Mouse (Mus musculus) limb, embryonic 11.5 days (tissue): ENCODE measurements at regions not wholly inside any gene's neighbourhood (a gene's known extent, or its start where the extent isn't known, plus 50 kb on each side); places are given as distances from the start of the nearest gene placed in this dataset.

ENCODE experiments used
- ATAC-seq: fragments of 200-750 bp; cut with Nextera tagmentation; 2 replicates; pipeline ENCODE4 v1.8.0; 2017; ENCODE audit warnings: low read depth; ENCODE audit not compliant: insufficient number of reproducible peaks, low FRiP score, low TSS enrichment
- DNase-seq: peaks from one replicate; pipeline ENCODE4 v3.0.0-alpha.2; 2015; ENCODE audit warnings: low spot score
- H3K27ac ChIP-seq: fragments of 300-500 bp; sonication (generic); replicated peaks from 2 replicates; pipeline ENCODE4 v1.5.1; 2014; ENCODE audit warnings: low read depth, mild to moderate bottlenecking, low read length
- H3K27me3 ChIP-seq: fragments of 300-500 bp; sonication (generic); 2 replicates; pipeline ENCODE4 v1.6.1; 2014; ENCODE audit warnings: mild to moderate bottlenecking, low read length, mixed read lengths; ENCODE audit not compliant: control insufficient read depth, insufficient read depth
- H3K36me3 ChIP-seq: fragments of 300-500 bp; sonication (generic); 2 replicates; pipeline ENCODE4 v1.6.1; 2014; ENCODE audit warnings: mild to moderate bottlenecking, low read length, moderate library complexity, mixed read lengths; ENCODE audit not compliant: control insufficient read depth, insufficient read depth
- H3K4me1 ChIP-seq: fragments of 300-500 bp; sonication (generic); 2 replicates; pipeline ENCODE4 v1.6.1; 2014; ENCODE audit warnings: low read length, mixed read lengths; ENCODE audit not compliant: control insufficient read depth, insufficient read depth
- H3K4me2 ChIP-seq: fragments of 300-500 bp; sonication (generic); 2 replicates; pipeline ENCODE4 v1.6.1; 2014; ENCODE audit warnings: low read depth, mild to moderate bottlenecking, moderate library complexity; ENCODE audit not compliant: severe bottlenecking
- H3K4me3 ChIP-seq: fragments of 300-500 bp; sonication (generic); 2 replicates; pipeline ENCODE4 v1.5.1; 2014; ENCODE audit warnings: low read depth, low read length
- H3K9ac ChIP-seq: fragments of 300-500 bp; sonication (generic); 2 replicates; pipeline ENCODE4 v1.6.1; 2014; ENCODE audit warnings: mild to moderate bottlenecking, low read length
- H3K9me3 ChIP-seq: fragments of 300-500 bp; sonication (generic); 2 replicates; pipeline ENCODE4 v1.6.1; 2016; ENCODE audit warnings: low read length; ENCODE audit not compliant: control insufficient read depth
- WGBS: fragments of 180-500 bp; shearing (Covaris S2); extraction: QIAGEN DNeasy Blood & Tissue Kit; methylation state at CpG from one replicate; pipeline ENCODE4 v1.1.7; 2014; 5-methylcytosine and 5-hydroxymethylcytosine counted together

DNA sequence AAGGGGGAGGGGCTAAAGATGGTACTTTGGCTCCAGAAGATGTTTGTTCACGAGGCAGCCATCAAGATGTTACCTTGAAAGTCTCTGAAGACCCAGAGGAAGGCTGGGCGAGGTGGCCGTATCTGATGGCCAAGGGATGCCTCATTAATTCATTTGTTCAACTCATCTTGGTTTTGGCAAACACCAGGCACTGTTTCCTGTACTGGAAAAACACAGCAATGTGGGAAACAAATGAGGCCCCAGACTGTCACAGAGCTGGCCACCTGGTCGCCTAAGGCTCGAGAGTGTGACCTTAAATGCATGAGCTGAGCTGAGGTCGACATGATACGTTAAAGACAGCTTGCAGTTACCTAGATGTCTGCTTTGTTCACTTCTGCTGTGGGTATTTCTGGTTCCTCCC is 114.3 kb upstream of the Kazn start:
- ATAC-seq (no peak), DNase-seq (no peak)
- H3K27me3 ChIP-seq = no peaks in the 10 kb centered on the region
- WGBS = 85% methylated on average over 7 of the region's 7 CpGs
- H3K4me1 ChIP-seq = no peaks in the 10 kb centered on the region
- no peak overlapping the region for H3K27ac ChIP-seq
- no peaks in the 10 kb centered on the region for H3K9me3 ChIP-seq
- H3K4me3 ChIP-seq = no peak overlapping the region
- H3K4me2 ChIP-seq = no peak overlapping the region
- no peak overlapping the region for H3K9ac ChIP-seq
- H3K36me3 ChIP-seq = no peaks in the 10 kb centered on the region

DNA sequence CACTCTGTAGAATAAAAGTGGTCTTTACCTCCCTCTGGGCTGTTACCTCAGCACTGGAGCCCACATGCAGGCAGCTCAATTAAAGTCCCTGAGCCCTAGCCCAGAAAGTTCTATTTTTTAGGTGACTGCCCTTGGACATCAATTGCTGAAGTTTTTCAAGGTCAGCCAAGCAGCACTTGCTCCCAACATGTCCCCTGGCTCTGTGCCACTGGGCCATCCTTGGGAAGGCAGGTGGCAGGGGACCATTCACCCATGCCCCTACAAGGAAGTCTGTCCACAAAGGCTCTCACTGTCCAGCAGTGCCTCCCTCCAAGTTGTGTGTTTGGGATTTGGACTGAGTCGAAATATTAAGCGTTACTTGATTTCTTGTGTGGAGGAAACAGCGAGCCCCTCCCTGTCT is 112.6 kb upstream of the Kazn start:
- Histone ChIP-seq H3K27ac (no peak overlapping the region), H3K27me3 (no peaks in the 10 kb centered on the region), H3K4me3 (no peak overlapping the region), H3K36me3 (no peaks in the 10 kb centered on the region), H3K9me3 (no peaks in the 10 kb centered on the region), H3K4me2 (no peak overlapping the region), H3K9ac (no peak overlapping the region), H3K4me1 (no peaks in the 10 kb centered on the region)
- DNase-seq (no peak), ATAC-seq (no peak)
- WGBS = 88% methylated on average over 3 of the region's 3 CpGs

DNA sequence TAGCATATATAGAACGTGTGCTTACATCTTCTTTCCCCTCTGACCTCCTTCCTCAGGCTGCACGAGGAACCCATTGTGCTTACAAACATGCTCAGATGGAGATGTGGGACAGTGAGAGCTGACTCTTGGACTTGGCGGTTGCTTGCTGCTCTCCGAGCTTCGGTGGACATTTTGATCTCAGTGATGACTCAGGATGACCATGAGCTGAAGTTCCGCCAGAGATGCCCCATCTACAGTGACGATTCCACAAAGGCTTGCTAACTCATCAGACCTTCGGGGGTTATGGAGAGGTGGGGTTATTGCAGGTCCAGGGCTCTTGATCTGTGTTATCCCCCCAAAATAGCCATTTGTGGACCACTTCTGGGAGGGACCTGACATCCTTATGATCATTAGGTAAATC is 111.8 kb upstream of the Kazn start:
- Histone ChIP-seq H3K4me1 (no peaks in the 10 kb centered on the region), H3K27me3 (no peaks in the 10 kb centered on the region), H3K9me3 (no peaks in the 10 kb centered on the region), H3K9ac (no peak overlapping the region), H3K36me3 (no peaks in the 10 kb centered on the region), H3K4me3 (no peak overlapping the region), H3K4me2 (no peak overlapping the region), H3K27ac (no peak overlapping the region)
- 93% methylated on average over 8 of the region's 8 CpGs for WGBS
- no peak for ATAC-seq
- DNase-seq = no peak

DNA sequence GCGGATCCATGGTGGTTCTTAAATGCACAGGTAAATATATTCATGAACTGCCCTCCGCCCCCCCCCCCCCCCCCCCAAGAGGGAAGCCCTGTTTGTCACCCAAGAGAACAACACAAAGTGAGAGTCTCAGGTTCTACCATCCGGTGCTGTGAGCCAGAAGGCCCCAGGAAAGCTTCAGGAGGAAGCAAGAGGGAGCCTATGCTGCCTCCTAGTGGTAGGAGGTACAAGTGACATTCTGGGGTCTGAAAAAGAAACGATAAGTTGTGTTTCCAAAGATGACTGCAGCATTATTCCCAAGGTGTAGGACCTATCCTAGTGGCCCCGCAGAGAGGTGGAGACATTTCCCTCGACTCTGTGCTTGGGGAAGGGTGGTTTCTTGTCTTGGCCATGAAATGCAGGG is 109.7 kb upstream of the Kazn start:
- H3K27me3 ChIP-seq = no peaks in the 10 kb centered on the region
- H3K36me3 ChIP-seq = no peaks in the 10 kb centered on the region
- H3K4me3 ChIP-seq = no peak overlapping the region
- peak; percentile 51 for DNase-seq
- H3K9me3 ChIP-seq = no peaks in the 10 kb centered on the region
- ATAC-seq = no peak
- H3K9ac ChIP-seq = no peak overlapping the region
- H3K4me2 ChIP-seq = no peak overlapping the region
- H3K27ac ChIP-seq = no peak overlapping the region
- no peaks in the 10 kb centered on the region for H3K4me1 ChIP-seq
- WGBS = 43% methylated on average over 6 of the region's 6 CpGs

DNA sequence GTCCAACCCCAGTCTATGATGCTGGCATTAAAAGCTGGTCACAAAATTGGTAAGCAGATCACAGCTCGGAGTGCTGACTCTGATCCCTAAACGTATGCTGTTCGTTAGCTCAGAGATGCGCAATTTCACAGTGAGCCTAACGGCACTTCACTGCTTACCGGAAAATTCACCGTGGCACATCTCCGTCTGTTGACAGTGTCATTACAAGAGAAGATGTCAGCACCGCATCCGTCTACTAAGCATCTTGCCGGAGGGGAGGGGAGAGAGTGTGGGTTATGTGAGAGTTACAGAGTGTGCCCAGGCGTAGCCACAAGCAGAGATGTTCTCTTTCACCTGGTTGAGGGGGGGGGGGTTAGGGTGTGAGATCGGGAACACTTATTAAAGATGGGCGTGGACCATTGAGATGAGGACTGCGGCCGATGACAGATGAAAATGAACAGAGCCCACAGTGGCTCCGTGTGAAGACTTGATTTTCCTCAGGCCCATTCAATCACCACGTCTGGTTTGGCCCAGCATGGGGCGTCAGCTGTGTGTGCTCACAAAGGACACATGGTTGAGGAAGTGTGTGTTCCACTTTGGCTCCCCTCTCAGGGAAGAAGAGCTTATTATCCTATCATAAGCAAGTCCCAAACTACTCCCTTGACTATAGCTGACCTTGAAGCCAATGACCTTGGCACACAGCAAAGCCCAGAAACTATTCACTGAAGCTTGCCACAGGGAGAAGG is 103.4 kb upstream of the Kazn start:
- Histone ChIP-seq H3K27me3 (no peaks in the 10 kb centered on the region), H3K4me1 (0 out of 2 replicates have a peak, but pooled peaks cover 2% of the 10 kb centered on the region), H3K27ac (no peak overlapping the region), H3K9ac (no peak overlapping the region), H3K9me3 (no peaks in the 10 kb centered on the region), H3K4me3 (no peak overlapping the region), H3K36me3 (no peaks in the 10 kb centered on the region), H3K4me2 (no peak overlapping the region)
- ATAC-seq (no peak), DNase-seq (no peak)
- 79% methylated on average over 19 of the region's 19 CpGs for WGBS

DNA sequence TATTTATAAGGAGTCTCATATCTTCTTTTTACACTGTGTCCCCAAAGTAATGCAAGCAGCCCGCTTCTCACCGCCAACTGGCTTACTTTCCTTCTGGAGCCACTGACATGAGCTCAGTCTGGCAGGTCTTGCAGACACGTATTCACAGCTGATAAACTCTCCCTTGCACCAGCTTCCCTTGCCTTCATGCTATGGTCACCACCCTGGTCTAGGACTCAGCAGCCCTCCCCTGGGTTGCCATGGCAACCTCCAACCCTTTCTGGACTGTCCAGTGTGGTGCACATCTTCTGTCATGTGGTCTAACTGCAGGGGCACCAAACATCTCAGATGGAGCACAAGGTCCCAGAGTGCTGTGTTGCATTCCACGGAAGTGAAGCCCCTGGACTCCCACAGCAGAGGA is 102.1 kb upstream of the Kazn start:
- 72% methylated on average over 4 of the region's 4 CpGs for WGBS
- Histone ChIP-seq H3K9ac (no peak overlapping the region), H3K27ac (no peak overlapping the region), H3K36me3 (no peaks in the 10 kb centered on the region), H3K4me3 (no peak overlapping the region), H3K4me2 (no peak overlapping the region), H3K27me3 (no peaks in the 10 kb centered on the region), H3K4me1 (0 out of 2 replicates have a peak, but pooled peaks cover 2% of the 10 kb centered on the region), H3K9me3 (no peaks in the 10 kb centered on the region)
- DNase-seq (no peak), ATAC-seq (no peak)

DNA sequence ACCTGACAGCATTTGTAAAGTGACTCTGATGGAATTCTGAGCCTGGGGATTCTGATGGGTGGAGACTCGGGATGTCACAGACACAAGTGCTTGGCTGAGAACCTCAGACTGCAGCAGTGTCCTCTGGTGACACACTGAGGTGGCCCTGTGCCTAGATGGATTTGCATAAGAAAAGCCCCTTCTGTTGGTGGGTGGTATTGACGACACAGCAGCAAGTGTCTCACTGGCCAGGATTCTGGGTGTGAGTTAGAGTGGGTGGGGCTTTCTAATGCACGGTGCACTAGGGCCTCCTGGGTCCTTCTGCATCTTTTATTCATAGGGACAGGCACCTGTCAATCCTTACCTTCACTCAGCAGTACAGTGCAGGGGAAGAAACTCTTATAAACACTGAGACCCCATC is 100.9 kb upstream of the Kazn start:
- Histone ChIP-seq H3K27ac (no peak overlapping the region), H3K4me1 (0 out of 2 replicates have a peak, but pooled peaks cover 2% of the 10 kb centered on the region), H3K4me2 (no peak overlapping the region), H3K4me3 (no peak overlapping the region), H3K27me3 (no peaks in the 10 kb centered on the region), H3K9me3 (no peaks in the 10 kb centered on the region), H3K9ac (no peak overlapping the region), H3K36me3 (no peaks in the 10 kb centered on the region)
- DNase-seq (no peak), ATAC-seq (no peak)
- WGBS = 31% methylated on average over 3 of the region's 3 CpGs

DNA sequence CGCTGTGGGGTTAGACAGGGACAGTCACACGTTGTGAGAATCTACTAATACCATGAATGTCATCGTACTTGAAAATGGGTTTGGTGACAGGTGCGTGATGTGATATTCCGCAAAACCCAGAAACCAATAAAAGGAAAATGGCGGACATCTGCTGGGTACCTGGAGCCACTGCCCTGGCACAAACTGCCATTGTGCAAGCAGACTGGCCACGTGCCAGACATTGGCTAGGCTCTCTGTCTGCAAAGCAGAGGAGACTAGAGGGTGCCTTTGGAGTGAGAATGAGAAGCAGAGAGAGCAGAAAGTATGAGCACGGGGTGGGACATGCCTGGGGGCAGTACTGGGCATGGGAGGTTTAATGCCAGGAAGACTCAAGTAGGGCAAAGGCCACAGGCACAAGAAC is 98.5 kb upstream of the Kazn start:
- 91% methylated on average over 8 of the region's 8 CpGs for WGBS

DNA sequence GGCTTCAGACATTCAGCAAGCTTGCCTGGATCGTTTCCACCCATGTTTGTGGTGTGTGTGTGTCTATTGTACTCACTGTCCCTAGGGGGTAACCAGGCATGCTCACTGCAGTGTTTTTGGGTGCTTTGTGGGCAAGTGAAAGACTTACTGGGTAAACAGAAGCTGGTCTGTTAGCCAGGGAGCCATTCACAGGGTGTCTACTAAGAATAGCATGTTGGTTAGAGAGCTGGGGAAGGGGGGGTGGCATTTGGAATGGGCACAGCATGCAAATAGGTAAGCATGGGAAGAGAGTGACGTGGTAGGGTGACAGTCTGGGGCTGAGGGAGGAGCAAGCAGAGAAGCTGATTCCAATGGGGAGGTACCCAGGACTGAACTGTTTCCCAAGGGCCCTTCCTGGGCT is 97.7 kb upstream of the Kazn start:
- ATAC-seq (no peak), DNase-seq (no peak)
- Histone ChIP-seq H3K9me3 (no peaks in the 10 kb centered on the region), H3K36me3 (no peaks in the 10 kb centered on the region), H3K4me1 (0 out of 2 replicates have a peak, but pooled peaks cover 2% of the 10 kb centered on the region), H3K27ac (no peak overlapping the region), H3K9ac (no peak overlapping the region), H3K4me3 (no peak overlapping the region), H3K27me3 (no peaks in the 10 kb centered on the region), H3K4me2 (no peak overlapping the region)
- 82% methylated on average over 2 of the region's 2 CpGs for WGBS

More for the DNA sequence above, 98.5 kb upstream of the Kazn start:
- H3K27me3 ChIP-seq = no peaks in the 10 kb centered on the region
- no peak overlapping the region for H3K4me2 ChIP-seq
- no peak overlapping the region for H3K4me3 ChIP-seq
- no peaks in the 10 kb centered on the region for H3K36me3 ChIP-seq
- H3K9me3 ChIP-seq = no peaks in the 10 kb centered on the region
- H3K27ac ChIP-seq = no peak overlapping the region
- 0 out of 2 replicates have a peak, but pooled peaks cover 2% of the 10 kb centered on the region for H3K4me1 ChIP-seq
- no peak overlapping the region for H3K9ac ChIP-seq
- DNase-seq (no peak), ATAC-seq (no peak)
